Mouse (Mus musculus) liver, adult 2 months (tissue): ENCODE measurements at regions not wholly inside any gene's neighbourhood (a gene's known extent, or its start where the extent isn't known, plus 50 kb on each side); places are given as distances from the start of the nearest gene placed in this dataset.

Experiments
- CTCF ChIP-seq: fragments of 200-500 bp; IDR thresholded peaks from 2 replicates; pipeline ENCODE4 v1.5.1; 2011; ENCODE audit warnings: low read depth, low read length, control low read depth
- POLR2A ChIP-seq: fragments of 200-500 bp; IDR thresholded peaks from 2 replicates; pipeline ENCODE4 v1.6.1; 2011; ENCODE audit warnings: low read length, control low read depth; ENCODE audit not compliant: insufficient read depth; ENCODE audit errors: extremely low read depth

DNA sequence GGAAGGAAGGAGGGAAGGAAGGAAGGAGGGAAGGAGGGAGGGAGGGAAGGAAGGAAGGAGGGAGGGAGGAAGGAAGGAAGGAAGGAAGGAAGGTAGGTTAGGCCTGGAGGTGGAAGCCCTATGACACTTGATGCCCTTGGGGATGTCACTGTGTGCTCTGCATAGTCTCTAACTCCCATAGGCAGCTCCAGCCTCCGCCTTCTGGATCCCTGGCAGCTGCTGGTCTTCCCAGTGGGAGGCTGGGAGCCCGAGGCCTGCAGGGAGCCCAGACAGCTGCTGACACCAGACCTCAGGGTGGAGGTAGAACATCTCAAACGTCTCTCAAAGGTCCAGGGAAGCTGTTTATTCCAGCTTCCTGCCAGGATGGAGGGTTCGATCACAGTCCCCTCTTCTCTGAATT lies 150.6 kb downstream of the Chst1 start:
- TF ChIP-seq POLR2A (no peak), CTCF (no peak)
